Mouse (Mus musculus) MEL-GATA-1-ER (cell line): ENCODE measurements around the gene Tomt.

Experiments used
- DNase-seq: peaks from one replicate; pipeline ENCODE4 v3.0.0-alpha.2; 2012; ENCODE audit warnings: low read depth; ENCODE audit errors: extremely low read depth

Tomt gene

DNA sequence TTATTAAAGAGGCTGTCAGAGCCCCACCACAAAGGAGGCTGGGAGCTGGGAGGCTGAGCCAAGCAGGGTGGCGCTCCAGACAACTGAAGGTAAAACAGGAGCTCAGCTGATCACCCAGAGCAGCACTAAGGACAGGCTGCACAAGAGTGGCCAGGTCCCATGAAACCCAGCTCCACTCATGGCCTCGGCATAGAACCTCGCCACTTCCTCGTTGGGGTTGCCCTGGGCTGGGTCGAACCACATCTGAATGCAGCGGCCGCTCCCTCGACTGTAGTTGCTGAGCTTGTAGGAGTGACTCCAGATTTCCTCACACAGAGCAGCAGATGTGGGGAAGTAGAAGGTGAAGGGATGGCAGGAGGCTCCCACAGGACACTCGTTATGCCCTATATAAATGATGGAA, 47.8 kb downstream of the Tomt start:
- DNase-seq: peak; percentile 11

- DNase-seq: no peak
Measured at GRCm38 (mm10) chr7:101857094-101857493, 49.1 kb downstream of the Tomt start, which contains the start of gene Folr2. Gene Folr2, minus strand, starts transcription at chr7:101857194.

DNA sequence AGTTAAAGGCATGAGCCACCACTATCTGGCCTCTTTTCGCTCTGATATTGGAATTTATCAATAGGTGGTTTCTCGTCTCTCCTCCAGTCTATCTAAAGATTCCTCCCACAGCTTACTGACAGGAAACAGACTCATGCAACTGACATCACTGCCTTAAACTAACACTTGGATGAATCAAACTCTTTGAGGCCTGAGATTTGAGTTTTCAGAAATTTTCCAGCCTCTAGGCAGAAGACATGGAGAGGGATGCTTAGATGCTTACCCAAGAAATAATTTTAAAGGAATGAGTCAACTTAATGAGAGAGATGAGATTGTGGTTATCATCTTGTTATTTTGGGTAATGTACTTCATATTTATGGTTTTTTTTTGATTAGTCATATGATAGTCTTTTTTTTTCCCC, 52.3 kb downstream of the Tomt start:
- no peak for DNase-seq

DNA sequence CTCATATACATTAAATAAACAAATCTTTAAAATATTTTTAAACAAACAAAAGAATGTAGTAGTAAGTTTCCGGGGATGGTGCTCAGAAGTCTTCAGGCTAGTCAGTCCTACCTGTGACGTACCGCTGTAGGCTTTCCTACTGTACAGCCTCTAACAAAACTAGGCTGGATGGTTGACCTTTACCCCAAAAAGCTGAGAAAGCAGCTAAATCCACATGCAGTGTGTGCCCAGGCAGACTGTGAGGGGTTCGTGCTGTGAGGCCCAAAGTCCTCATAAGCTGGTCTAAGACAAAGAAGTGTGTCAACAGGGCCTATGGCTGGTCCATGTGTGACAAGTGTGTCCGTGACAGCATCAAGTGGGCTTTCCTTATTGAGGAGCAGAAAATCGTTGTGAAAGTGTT, 53.3 kb downstream of the Tomt start:
- no peak for DNase-seq

DNA sequence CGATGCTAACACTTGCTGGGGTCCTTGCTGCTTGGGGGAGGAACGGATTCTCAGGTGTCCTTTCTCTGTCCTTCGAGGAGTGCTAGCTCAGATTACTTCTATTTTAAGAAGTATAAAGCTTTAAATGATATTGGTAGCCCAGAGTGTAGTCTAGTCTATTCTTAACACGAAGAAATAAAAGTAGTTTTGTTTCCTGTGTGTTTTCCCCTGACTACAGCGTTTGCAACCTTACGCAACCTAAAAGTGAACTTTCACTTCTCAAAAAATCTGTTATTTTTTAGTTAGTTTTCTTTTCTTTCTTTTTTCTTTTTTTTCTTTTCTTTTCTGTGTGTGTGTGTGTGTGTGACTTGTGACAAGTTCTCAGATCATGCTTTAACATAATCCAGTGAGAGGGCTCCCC, 54.5 kb downstream of the Tomt start:
- DNase-seq: no peak
